Mouse (Mus musculus) thymus, adult 2 months (tissue): Measurements from ENCODE around the gene Tnfrsf18.

Experiments used
- CTCF ChIP-seq: fragments of 200-500 bp; IDR thresholded peaks from 2 replicates; pipeline ENCODE4 v1.5.1; 2012; ENCODE audit warnings: mild to moderate bottlenecking, control low read depth, low read length, moderate library complexity, borderline replicate concordance; ENCODE audit not compliant: control insufficient read depth, poor library complexity, insufficient read depth; ENCODE audit errors: extremely low read depth
- POLR2A ChIP-seq: fragments of 200-500 bp; IDR thresholded peaks from 2 replicates; pipeline ENCODE4 v1.6.1; 2012; ENCODE audit warnings: mild to moderate bottlenecking, low read length, control low read depth, moderate library complexity; ENCODE audit not compliant: control insufficient read depth, poor library complexity, insufficient read depth; ENCODE audit errors: extremely low read depth

GRCm38 (mm10) chr4:156030651-156031118 lies 4.7 kb downstream of the Tnfrsf18 start:
- TF ChIP-seq CTCF = no peak
- no peak for TF ChIP-seq POLR2A
